Comparison of ENCODE assay signal across 23 mouse cellular contexts in genomic region chr5:12926289-12926688, GRCm38 (mm10).
"Had no signal": no experiment of that assay in that cellular context is flagged by ENCODE, and none has a peak within 500 bp of the region (broad histone marks: within the 10 kb centered on the region; RNA-seq: fewer than 3 reads in every experiment).

No protein-coding gene starts in this region.

- H3K4me2 ChIP-seq: intestine, embryonic 15.5 days; kidney, embryonic 15.5 days; lung, embryonic 15.5 days; midbrain, embryonic 13.5 days; neural tube, embryonic 13.5 days had no signal

- H3K4me3 ChIP-seq: intestine, embryonic 15.5 days; kidney, embryonic 15.5 days; left cerebral cortex, adult 2 months; lung, embryonic 15.5 days; megakaryocyte, embryonic 14.5 days; midbrain, embryonic 10.5 days; midbrain, embryonic 13.5 days; myocyte; neural tube, embryonic 13.5 days had no signal

- H3K36me3 ChIP-seq: intestine, embryonic 15.5 days; kidney, embryonic 15.5 days; lung, embryonic 15.5 days; midbrain, embryonic 10.5 days; midbrain, embryonic 13.5 days; neural tube, embryonic 13.5 days had no signal

- H3K4me1 ChIP-seq: intestine, embryonic 15.5 days; kidney, embryonic 15.5 days; lung, embryonic 15.5 days; midbrain, embryonic 10.5 days; midbrain, embryonic 13.5 days; neural tube, embryonic 13.5 days had no signal

- ATAC-seq: intestine, embryonic 15.5 days; midbrain, embryonic 13.5 days; midbrain, embryonic 16.5 days had no signal

- H3K27ac ChIP-seq: intestine, embryonic 15.5 days; kidney, embryonic 15.5 days; left cerebral cortex, adult 2 months; lung, embryonic 15.5 days; midbrain, embryonic 10.5 days; midbrain, embryonic 13.5 days; neural tube, embryonic 13.5 days had no signal

- H3K9ac ChIP-seq: intestine, embryonic 15.5 days; kidney, embryonic 15.5 days; lung, embryonic 15.5 days; midbrain, embryonic 13.5 days; neural tube, embryonic 13.5 days had no signal

- H3K9me3 ChIP-seq: intestine, embryonic 15.5 days; kidney, embryonic 15.5 days; lung, embryonic 15.5 days; megakaryocyte, embryonic 14.5 days; midbrain, embryonic 10.5 days; midbrain, embryonic 13.5 days; neural tube, embryonic 13.5 days had no signal

- DNase-seq: kidney, adult 11 months; kidney, adult 8-10 months; kidney, postnatal 10 days; kidney, postnatal 36 days; layer of hippocampus, postnatal 36 days; lung, adult 18-20 months; lung, postnatal 10 days; lung, postnatal 36 days; retina, postnatal 1 day; right cerebral cortex, postnatal 25 days; thymus, adult 18-20 months; thymus, postnatal 14 days; thymus, postnatal 4 days had no signal

- H3K27me3 ChIP-seq: intestine, embryonic 15.5 days; kidney, embryonic 15.5 days; lung, embryonic 15.5 days; megakaryocyte, embryonic 14.5 days; midbrain, embryonic 13.5 days; neural tube, embryonic 13.5 days had no signal
